Mouse (Mus musculus) limb, embryonic 11.5 days (tissue): ENCODE measurements at regions not wholly inside any gene's neighbourhood (a gene's known extent, or its start where the extent isn't known, plus 50 kb on each side); places are given as distances from the start of the nearest gene placed in this dataset.

Source experiments
- ATAC-seq: fragments of 200-750 bp; cut with Nextera tagmentation; 2 replicates; pipeline ENCODE4 v1.8.0; 2017; ENCODE audit warnings: low read depth; ENCODE audit not compliant: insufficient number of reproducible peaks, low FRiP score, low TSS enrichment
- DNase-seq: peaks from one replicate; pipeline ENCODE4 v3.0.0-alpha.2; 2015; ENCODE audit warnings: low spot score
- H3K27ac ChIP-seq: fragments of 300-500 bp; sonication (generic); replicated peaks from 2 replicates; pipeline ENCODE4 v1.5.1; 2014; ENCODE audit warnings: low read depth, mild to moderate bottlenecking, low read length
- H3K27me3 ChIP-seq: fragments of 300-500 bp; sonication (generic); 2 replicates; pipeline ENCODE4 v1.6.1; 2014; ENCODE audit warnings: mild to moderate bottlenecking, low read length, mixed read lengths; ENCODE audit not compliant: control insufficient read depth, insufficient read depth
- H3K36me3 ChIP-seq: fragments of 300-500 bp; sonication (generic); 2 replicates; pipeline ENCODE4 v1.6.1; 2014; ENCODE audit warnings: mild to moderate bottlenecking, low read length, moderate library complexity, mixed read lengths; ENCODE audit not compliant: control insufficient read depth, insufficient read depth
- H3K4me1 ChIP-seq: fragments of 300-500 bp; sonication (generic); 2 replicates; pipeline ENCODE4 v1.6.1; 2014; ENCODE audit warnings: low read length, mixed read lengths; ENCODE audit not compliant: control insufficient read depth, insufficient read depth
- H3K4me2 ChIP-seq: fragments of 300-500 bp; sonication (generic); 2 replicates; pipeline ENCODE4 v1.6.1; 2014; ENCODE audit warnings: low read depth, mild to moderate bottlenecking, moderate library complexity; ENCODE audit not compliant: severe bottlenecking
- H3K4me3 ChIP-seq: fragments of 300-500 bp; sonication (generic); 2 replicates; pipeline ENCODE4 v1.5.1; 2014; ENCODE audit warnings: low read depth, low read length
- H3K9ac ChIP-seq: fragments of 300-500 bp; sonication (generic); 2 replicates; pipeline ENCODE4 v1.6.1; 2014; ENCODE audit warnings: mild to moderate bottlenecking, low read length
- H3K9me3 ChIP-seq: fragments of 300-500 bp; sonication (generic); 2 replicates; pipeline ENCODE4 v1.6.1; 2016; ENCODE audit warnings: low read length; ENCODE audit not compliant: control insufficient read depth
- WGBS: fragments of 180-500 bp; shearing (Covaris S2); extraction: QIAGEN DNeasy Blood & Tissue Kit; methylation state at CpG from one replicate; pipeline ENCODE4 v1.1.7; 2014; 5-methylcytosine and 5-hydroxymethylcytosine counted together

DNA sequence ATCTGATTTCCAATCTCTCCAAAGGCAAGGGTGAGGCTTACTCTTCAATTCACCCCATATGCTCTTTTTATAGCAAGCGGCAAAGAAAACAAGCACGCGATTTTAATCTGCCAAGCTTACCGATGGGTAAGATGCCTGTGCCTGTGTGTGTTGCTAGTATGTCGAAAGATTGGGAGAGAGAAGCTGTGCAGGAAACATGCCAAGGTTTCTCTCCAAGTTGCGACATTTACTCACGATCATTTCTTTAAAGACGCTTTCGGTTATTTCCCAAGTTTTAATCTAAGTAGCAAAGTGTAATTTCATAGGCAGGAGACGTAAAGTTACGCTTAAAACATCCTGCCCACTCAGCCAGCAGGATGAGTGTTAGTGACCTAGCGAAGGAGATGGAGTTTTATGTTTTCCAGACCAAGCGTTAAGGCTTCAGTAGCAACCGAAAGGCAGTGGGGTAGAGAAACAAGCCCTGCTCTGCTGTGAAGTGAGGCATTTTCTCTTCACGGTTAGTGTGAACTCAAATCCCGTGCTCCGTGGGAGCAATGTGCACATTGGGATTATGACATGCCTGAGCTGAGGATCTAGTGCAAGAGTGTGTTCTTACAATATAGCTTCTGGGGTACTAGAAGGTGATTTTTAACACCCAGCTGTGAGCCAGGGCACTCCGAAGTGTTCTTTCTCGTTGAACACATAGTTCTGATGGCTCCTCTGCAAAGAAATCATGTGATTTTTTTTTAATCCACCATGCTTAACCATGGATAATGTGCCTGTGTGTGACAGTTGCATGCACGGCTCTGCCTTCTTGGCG is 152.6 kb upstream of the Slc38a2 start:
- H3K9ac ChIP-seq: no peak overlapping the region
- no peaks in the 10 kb centered on the region for H3K36me3 ChIP-seq
- no peak for DNase-seq
- H3K9me3 ChIP-seq: no peaks in the 10 kb centered on the region
- H3K27ac ChIP-seq: no peak overlapping the region
- 84% methylated on average over 21 of the region's 21 CpGs for WGBS
- ATAC-seq: no peak
- H3K4me3 ChIP-seq: no peak overlapping the region
- H3K27me3 ChIP-seq: no peaks in the 10 kb centered on the region
- no peaks in the 10 kb centered on the region for H3K4me1 ChIP-seq
- no peak overlapping the region for H3K4me2 ChIP-seq

DNA sequence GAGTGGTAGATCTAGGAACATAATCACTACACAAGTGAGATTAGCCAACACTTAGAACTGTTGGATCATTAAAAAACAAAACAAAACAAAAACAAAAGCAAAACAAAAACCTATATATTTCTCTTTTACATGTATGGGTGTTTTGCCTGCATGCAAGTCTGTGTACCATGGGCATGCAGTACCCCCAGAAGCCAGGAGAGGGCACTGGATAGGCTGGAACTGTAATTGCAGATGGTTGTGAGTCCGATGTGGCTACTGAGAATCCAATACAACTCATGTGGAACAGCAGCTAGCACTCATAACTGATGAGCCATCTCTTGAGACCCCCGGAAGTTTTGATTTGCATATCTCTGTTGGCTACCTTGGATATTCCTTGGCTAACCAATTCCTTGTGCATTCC is 148.6 kb upstream of the Slc38a2 start:
- Histone ChIP-seq H3K9me3 (no peaks in the 10 kb centered on the region), H3K4me2 (no peak overlapping the region), H3K4me1 (no peaks in the 10 kb centered on the region), H3K9ac (no peak overlapping the region), H3K27me3 (no peaks in the 10 kb centered on the region), H3K4me3 (no peak overlapping the region), H3K36me3 (no peaks in the 10 kb centered on the region), H3K27ac (no peak overlapping the region)
- DNase-seq: peak; percentile 53
- ATAC-seq: no peak
- WGBS: 80% methylated on average over 2 of the region's 2 CpGs

DNA sequence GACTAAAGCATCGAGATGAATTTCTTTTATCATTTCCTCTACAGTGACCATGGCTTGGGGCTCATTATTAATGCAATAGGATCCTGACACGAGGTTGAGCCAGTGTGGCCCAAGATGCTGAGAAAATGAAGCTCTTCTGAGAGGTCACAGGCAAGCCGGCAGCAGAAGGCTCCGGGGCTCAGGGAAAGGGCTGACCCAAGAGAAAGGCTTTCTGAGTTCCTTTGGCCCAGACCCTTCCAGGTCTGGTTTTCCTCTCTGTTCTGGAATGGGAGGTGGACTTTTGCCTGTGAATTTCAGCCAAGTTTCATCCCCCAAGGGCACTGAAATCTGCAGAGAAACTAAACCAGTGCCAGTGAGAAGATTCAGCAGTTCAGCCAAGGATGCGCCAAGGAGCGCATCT is 145.7 kb upstream of the Slc38a2 start:
- WGBS: 90% methylated on average over 6 of the region's 6 CpGs
- no peaks in the 10 kb centered on the region for H3K4me1 ChIP-seq
- no peaks in the 10 kb centered on the region for H3K9me3 ChIP-seq
- DNase-seq: no peak
- no peak overlapping the region for H3K4me2 ChIP-seq
- no peak overlapping the region for H3K27ac ChIP-seq
- no peaks in the 10 kb centered on the region for H3K27me3 ChIP-seq
- H3K4me3 ChIP-seq: no peak overlapping the region
- no peak overlapping the region for H3K9ac ChIP-seq
- ATAC-seq: no peak
- H3K36me3 ChIP-seq: no peaks in the 10 kb centered on the region

DNA sequence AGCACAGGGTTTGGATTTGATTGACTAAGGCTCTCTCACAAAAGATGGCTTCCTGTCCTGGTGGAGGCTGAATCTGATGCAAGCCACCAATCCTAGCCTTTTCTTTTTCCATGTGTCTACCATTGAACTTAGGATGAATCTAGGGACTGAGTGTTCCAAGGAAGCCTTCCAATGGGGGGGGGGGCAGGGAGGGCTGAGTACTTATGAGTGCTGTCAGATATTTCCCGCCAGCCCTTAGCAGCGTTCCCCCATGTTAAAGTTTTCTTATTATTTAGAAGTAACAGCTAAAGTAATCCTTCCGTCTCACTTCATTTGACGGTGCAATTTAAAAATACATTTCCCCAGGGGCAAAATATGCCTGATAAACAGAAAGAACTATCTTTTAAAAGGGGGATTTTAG is 144.8 kb upstream of the Slc38a2 start:
- Histone ChIP-seq H3K4me3 (no peak overlapping the region), H3K9ac (no peak overlapping the region), H3K4me1 (no peaks in the 10 kb centered on the region), H3K9me3 (no peaks in the 10 kb centered on the region), H3K27me3 (no peaks in the 10 kb centered on the region), H3K36me3 (no peaks in the 10 kb centered on the region), H3K27ac (no peak overlapping the region), H3K4me2 (no peak overlapping the region)
- ATAC-seq: no peak
- 92% methylated on average over 4 of the region's 4 CpGs for WGBS
- DNase-seq: no peak

DNA sequence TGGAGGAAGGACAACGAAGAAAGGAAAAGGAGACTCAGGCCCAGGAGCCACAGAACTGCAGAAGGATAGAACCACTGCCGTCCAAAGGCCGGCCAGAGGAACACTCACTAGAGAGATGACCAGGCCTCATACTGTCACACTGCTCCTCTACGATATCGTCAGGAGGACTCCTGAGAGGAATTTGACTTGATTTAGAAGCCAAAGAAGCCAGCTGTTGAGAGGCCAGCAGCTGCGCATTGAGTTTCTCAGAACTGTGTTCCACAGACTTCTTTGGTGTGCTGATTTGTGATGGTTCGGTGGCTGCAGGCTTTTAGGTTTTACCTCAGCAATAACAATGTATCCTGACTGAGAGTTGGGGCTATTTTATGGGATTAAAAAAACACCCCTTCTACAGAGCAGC is 144.1 kb upstream of the Slc38a2 start:
- Histone ChIP-seq H3K4me3 (no peak overlapping the region), H3K27me3 (no peaks in the 10 kb centered on the region), H3K4me2 (no peak overlapping the region), H3K9ac (no peak overlapping the region), H3K27ac (no peak overlapping the region), H3K9me3 (no peaks in the 10 kb centered on the region), H3K4me1 (no peaks in the 10 kb centered on the region), H3K36me3 (no peaks in the 10 kb centered on the region)
- 82% methylated on average over 7 of the region's 7 CpGs for WGBS
- ATAC-seq (no peak), DNase-seq (no peak)

DNA sequence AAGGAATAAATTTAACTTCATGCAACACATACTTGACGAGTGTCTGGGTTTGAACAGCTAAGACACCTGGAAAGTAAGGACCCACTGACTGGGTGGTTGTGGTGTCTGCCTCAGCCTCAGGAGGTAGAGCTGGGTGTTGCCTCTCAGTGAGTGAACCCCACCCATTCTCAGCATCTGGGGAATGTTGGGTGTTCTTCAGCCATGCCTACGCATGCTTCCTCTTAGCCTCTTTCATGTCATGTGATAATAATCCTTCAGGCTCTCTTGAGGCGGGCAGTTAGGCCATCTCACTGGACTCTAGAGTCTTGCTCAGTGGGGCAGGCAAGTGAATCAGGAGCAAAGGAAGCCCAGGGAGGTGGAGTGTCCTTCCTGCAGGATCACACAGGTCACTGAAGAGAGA is 143.4 kb upstream of the Slc38a2 start:
- ATAC-seq (no peak), DNase-seq (no peak)
- 83% methylated on average over 3 of the region's 3 CpGs for WGBS
- Histone ChIP-seq H3K9ac (no peak overlapping the region), H3K4me3 (no peak overlapping the region), H3K4me1 (no peaks in the 10 kb centered on the region), H3K27me3 (no peaks in the 10 kb centered on the region), H3K4me2 (no peak overlapping the region), H3K36me3 (no peaks in the 10 kb centered on the region), H3K9me3 (no peaks in the 10 kb centered on the region), H3K27ac (no peak overlapping the region)

DNA sequence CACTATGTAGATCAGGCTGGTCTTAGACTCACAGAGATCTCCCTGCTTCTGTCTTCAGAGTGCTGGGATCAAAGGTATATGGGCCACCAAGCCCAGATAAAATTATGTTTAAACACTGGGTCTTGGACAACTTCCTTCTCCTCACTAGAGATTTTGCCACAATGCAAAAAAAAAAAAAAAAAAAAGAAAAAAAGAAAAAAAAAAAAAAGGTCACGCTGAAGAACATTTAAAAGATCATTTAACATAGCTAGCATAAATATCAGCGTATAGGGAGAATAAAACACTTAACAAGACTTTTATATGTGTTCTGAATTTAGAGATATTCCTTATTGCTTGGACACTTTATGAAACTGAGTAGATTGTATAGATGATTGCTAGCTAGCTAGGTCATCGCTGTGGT is 137.1 kb upstream of the Slc38a2 start:
- H3K4me1 ChIP-seq: 0 out of 2 replicates have a peak, but pooled peaks cover 2% of the 10 kb centered on the region
- DNase-seq (no peak), ATAC-seq (no peak)
- no peak overlapping the region for H3K9ac ChIP-seq
- 96% methylated on average over 3 of the region's 3 CpGs for WGBS
- H3K9me3 ChIP-seq: no peaks in the 10 kb centered on the region
- no peak overlapping the region for H3K4me3 ChIP-seq
- no peak overlapping the region for H3K27ac ChIP-seq
- no peaks in the 10 kb centered on the region for H3K27me3 ChIP-seq
- no peak overlapping the region for H3K4me2 ChIP-seq
- H3K36me3 ChIP-seq: no peaks in the 10 kb centered on the region

DNA sequence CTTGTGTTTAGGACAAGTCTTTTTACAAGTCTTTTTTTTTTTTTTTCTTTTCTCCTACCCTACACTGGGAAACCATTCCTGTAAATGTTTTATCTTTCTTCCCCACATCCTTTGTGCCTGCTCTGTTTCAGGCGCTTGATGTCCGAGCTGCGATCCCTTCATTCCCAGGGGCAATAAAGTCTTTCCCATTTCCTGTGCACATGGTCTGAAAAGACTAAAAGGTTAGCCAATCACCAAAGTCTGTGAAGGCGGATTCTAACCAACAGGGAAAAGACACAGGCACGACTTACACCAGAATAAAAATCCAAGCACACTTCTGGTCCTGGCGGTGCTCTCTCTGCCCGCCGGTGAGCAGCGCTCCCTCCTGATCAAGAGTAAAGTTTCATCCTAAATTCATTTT is 135.3 kb upstream of the Slc38a2 start:
- Histone ChIP-seq H3K27ac (no peak overlapping the region), H3K4me2 (no peak overlapping the region), H3K9me3 (no peaks in the 10 kb centered on the region), H3K36me3 (no peaks in the 10 kb centered on the region), H3K4me1 (0 out of 2 replicates have a peak, but pooled peaks cover 2% of the 10 kb centered on the region), H3K4me3 (no peak overlapping the region), H3K9ac (no peak overlapping the region), H3K27me3 (no peaks in the 10 kb centered on the region)
- 63% methylated on average over 9 of the region's 9 CpGs for WGBS
- no peak for ATAC-seq
- no peak for DNase-seq
